Mouse (Mus musculus) liver, embryonic 14.5 days (tissue): ENCODE data around the gene Gm17334. TPM values are rescaled to one million over a fixed set of nuclear protein-coding genes. Genes with fewer than 3 reads are reported as not detected.

Experiments
- ATAC-seq: fragments of 200-750 bp; cut with Nextera tagmentation; 2 replicates; pipeline ENCODE4 v1.8.0; 2017; ENCODE audit warnings: moderate number of reproducible peaks, mild to moderate bottlenecking, moderate library complexity; ENCODE audit not compliant: insufficient read depth
- DNase-seq, 3 experiments: peaks; one replicate each; pipeline ENCODE4 v3.0.0-alpha.2; 2012 to 2013; ENCODE audit warnings: low read depth in 3 of 3, low spot score in 3 of 3
- H3K27ac ChIP-seq: fragments of 300-500 bp; sonication (generic); 2 replicates; pipeline ENCODE4 v1.5.1; 2014; ENCODE audit warnings: moderate library complexity, mild to moderate bottlenecking, control low read depth, inconsistent platforms
- H3K27me3 ChIP-seq: fragments of 300-500 bp; sonication (generic); 2 replicates; pipeline ENCODE4 v1.6.1; 2014; ENCODE audit warnings: mild to moderate bottlenecking, low read length, moderate library complexity; ENCODE audit not compliant: control insufficient read depth, insufficient read depth
- H3K36me3 ChIP-seq: fragments of 300-500 bp; sonication (generic); replicated peaks from 2 replicates; pipeline ENCODE4 v1.6.1; 2014; ENCODE audit warnings: low read depth; ENCODE audit not compliant: control insufficient read depth, insufficient read depth
- H3K4me1 ChIP-seq, 2 experiments: fragments of 200-500 bp in 1 of 2; fragments of 300-500 bp in 1 of 2; sonication (generic) in 1 of 2; replicated peaks; 2 replicates each; pipeline ENCODE4 v1.6.1; 2012 to 2014; ENCODE audit warnings: antibody characterized with exemption in 1 of 2, inconsistent platforms in 1 of 2, low read length in 1 of 2; ENCODE audit not compliant: control insufficient read depth in 2 of 2, insufficient read depth in 2 of 2
- H3K4me2 ChIP-seq: fragments of 300-500 bp; sonication (generic); 2 replicates; pipeline ENCODE4 v1.6.1; 2014; ENCODE audit warnings: low read depth, mild to moderate bottlenecking, control low read depth, moderate library complexity
- H3K4me3 ChIP-seq, 2 experiments: fragments of 200-500 bp in 1 of 2; fragments of 300-500 bp in 1 of 2; sonication (generic) in 1 of 2; 2 replicates each; pipeline ENCODE4 v1.5.1; 2012 to 2014; ENCODE audit warnings: low read depth in 2 of 2, low read length in 2 of 2, mild to moderate bottlenecking in 2 of 2, control low read depth in 1 of 2, inconsistent platforms in 1 of 2, moderate library complexity in 1 of 2; ENCODE audit not compliant: insufficient read depth in 1 of 2
- H3K9ac ChIP-seq: fragments of 300-500 bp; sonication (generic); replicated peaks from 2 replicates; pipeline ENCODE4 v1.6.1; 2014; ENCODE audit warnings: mild to moderate bottlenecking, control low read depth, moderate library complexity
- H3K9me3 ChIP-seq: fragments of 300-500 bp; sonication (generic); 2 replicates; pipeline ENCODE4 v1.6.1; 2016; ENCODE audit warnings: low read length, mixed read lengths; ENCODE audit not compliant: control insufficient read depth
- CTCF ChIP-seq: IDR thresholded peaks from 2 replicates; pipeline ENCODE4 v1.5.1; 2016; ENCODE audit warnings: antibody characterized with exemption, low read depth, control low read depth
- EP300 ChIP-seq: IDR thresholded peaks from 2 replicates; pipeline ENCODE4 v1.6.1; 2016; ENCODE audit warnings: antibody characterized with exemption, low read depth
- WGBS: fragments of 180-500 bp; shearing (Covaris S2); extraction: QIAGEN DNeasy Blood & Tissue Kit; methylation state at CpG from one replicate; pipeline ENCODE4 v1.1.7; 2014; ENCODE audit not compliant: insufficient replicate concordance; 5-methylcytosine and 5-hydroxymethylcytosine counted together
- polyA plus RNA-seq, 2 experiments: library from polyadenylated mRNA; depleted of rRNA in 1 of 2; stranded (reverse) in 1 of 2; unstranded in 1 of 2; fragments of >200 nt; fragmentation: Nextera tagmentation in 1 of 2; extraction: Ambion mirVana in 1 of 2; gene quantifications; 2 replicates each; pipeline versions ENCODE4 v1.2.1 to v1.2.3; 2012 to 2014

The Gm17334 gene
- polyA plus RNA-seq, 2 experiments: not detected

DNA sequence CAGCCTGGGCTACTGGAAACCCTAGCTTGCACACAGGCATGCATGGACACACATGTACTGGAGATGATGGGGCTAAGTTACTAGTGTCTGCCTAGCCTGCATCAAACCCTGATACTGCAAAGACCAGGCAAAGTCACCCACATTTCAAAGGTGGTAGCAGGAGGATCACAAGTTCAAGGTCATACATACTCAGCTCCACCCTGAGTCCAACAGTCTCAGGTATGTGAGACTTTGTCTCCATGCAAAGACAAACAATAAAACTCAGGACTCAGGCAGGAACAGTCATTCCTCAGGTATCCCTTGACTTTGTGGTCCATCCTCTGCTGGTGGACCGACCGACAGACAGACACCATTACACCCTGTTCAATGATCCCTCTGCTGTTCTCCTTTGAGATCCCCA lies 10.6 kb downstream of the Gm17334 start:
- 39% methylated on average over 2 of the region's 2 CpGs for WGBS
- ATAC-seq: no peak

GRCm38 (mm10) chr11:53761822-53762221 lies 11.2 kb downstream of the Gm17334 start:
- no peaks in the 10 kb centered on the region for H3K36me3 ChIP-seq
- no peak overlapping the region for H3K9ac ChIP-seq
- WGBS: 42% methylated on average over 2 of the region's 2 CpGs
- TF ChIP-seq EP300 (no peak), CTCF (no peak)
- H3K4me2 ChIP-seq: no peak overlapping the region
- no peaks in the 10 kb centered on the region for H3K9me3 ChIP-seq
- peaks cover 0 to 18% of the 10 kb centered on the region in 2 experiments; a peak in 3 of 4 replicates for H3K4me1 ChIP-seq
- DNase-seq (no peak), ATAC-seq (no peak)
- H3K4me3 ChIP-seq: no peak overlapping the region
- H3K27ac ChIP-seq: no peak overlapping the region
- no peaks in the 10 kb centered on the region; the same call in 1 of the 2 replicates for H3K27me3 ChIP-seq

More for the DNA sequence above, 10.6 kb downstream of the Gm17334 start:
- Histone ChIP-seq H3K4me1 (peaks cover 0 to 18% of the 10 kb centered on the region in 2 experiments; a peak in 3 of 4 replicates), H3K36me3 (no peaks in the 10 kb centered on the region), H3K9ac (no peak overlapping the region), H3K4me3 (peak overlapping the region; percentile 40 to 43; a peak in 3 of 4 replicates), H3K4me2 (peak overlapping the region; percentile 65), H3K27ac (no peak overlapping the region), H3K27me3 (no peaks in the 10 kb centered on the region; the same call in 1 of the 2 replicates), H3K9me3 (no peaks in the 10 kb centered on the region)
- DNase-seq: no peak
- TF ChIP-seq CTCF (no peak), EP300 (no peak)

GRCm38 (mm10) chr11:53761284-53761683 lies 11.7 kb downstream of the Gm17334 start:
- Histone ChIP-seq H3K4me1 (peaks cover 0 to 18% of the 10 kb centered on the region in 2 experiments; a peak in 3 of 4 replicates), H3K9me3 (no peaks in the 10 kb centered on the region), H3K36me3 (no peaks in the 10 kb centered on the region), H3K27me3 (no peaks in the 10 kb centered on the region; the same call in 1 of the 2 replicates), H3K4me3 (no peak overlapping the region), H3K9ac (no peak overlapping the region), H3K27ac (no peak overlapping the region), H3K4me2 (no peak overlapping the region)
- TF ChIP-seq CTCF (no peak), EP300 (no peak)
- ATAC-seq (no peak), DNase-seq (no peak)
- 66% methylated on average over 5 of the region's 5 CpGs for WGBS

DNA sequence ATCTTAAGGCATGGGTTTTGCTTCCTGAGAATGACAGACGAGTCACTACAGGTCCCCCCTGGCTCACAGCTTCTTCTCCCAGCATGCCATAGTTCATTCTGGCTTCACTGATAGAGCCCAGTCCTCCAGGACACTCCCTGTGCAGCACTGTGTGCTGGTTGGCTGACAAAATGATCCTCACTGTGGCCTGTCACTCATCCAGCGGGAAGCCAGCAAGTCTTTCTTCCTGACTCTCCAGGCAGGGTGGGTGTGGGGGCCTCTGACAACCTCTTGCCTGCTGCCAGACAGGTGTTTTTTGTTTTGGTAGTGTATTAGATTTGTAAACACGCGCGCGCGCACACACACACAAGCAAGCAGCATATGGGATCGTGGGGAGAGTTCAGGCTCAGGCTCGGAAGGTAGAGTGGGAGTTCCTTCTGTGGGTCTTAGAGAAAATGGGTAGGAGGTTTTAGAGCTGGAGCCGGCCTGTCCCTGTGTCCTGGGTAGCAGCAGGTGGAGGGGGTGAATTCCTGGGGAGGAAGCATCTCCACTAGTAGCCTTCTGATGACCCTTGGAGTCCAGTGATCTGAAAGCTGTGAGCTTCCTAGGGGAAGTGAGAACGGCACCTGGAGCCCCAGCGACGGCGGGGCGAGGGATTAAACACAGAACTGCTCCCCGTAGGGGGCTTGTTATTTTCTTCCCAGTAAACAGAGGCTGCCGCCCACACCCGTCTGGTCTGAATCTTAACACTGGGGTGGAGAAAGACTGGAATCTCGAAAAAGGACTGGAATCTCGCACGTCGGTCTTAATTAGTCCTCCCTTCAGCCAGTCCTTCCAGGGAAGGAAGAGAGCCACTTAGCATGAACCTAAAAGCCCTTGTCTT lies 13.2 kb downstream of the Gm17334 start:
- Histone ChIP-seq H3K4me3 (no peak overlapping the region), H3K9ac (no peak overlapping the region), H3K9me3 (no peaks in the 10 kb centered on the region), H3K27me3 (no peaks in the 10 kb centered on the region; the same call in 1 of the 2 replicates), H3K4me1 (peaks cover 0 to 18% of the 10 kb centered on the region in 2 experiments; a peak in 3 of 4 replicates), H3K4me2 (no peak overlapping the region), H3K36me3 (no peaks in the 10 kb centered on the region), H3K27ac (no peak overlapping the region)
- no peak for DNase-seq
- TF ChIP-seq CTCF (no peak), EP300 (no peak)
- 52% methylated on average over 22 of the region's 22 CpGs for WGBS
- ATAC-seq: no peak

- DNase-seq (no peak), ATAC-seq (no peak)
- TF ChIP-seq EP300 (no peak), CTCF (peak; percentile 40; the same call in 1 of the 2 replicates)
- no peak overlapping the region for H3K4me2 ChIP-seq
- peaks cover 0 to 13% of the 10 kb centered on the region in 2 experiments; a peak in 2 of 4 replicates for H3K4me1 ChIP-seq
- H3K4me3 ChIP-seq: no peak overlapping the region
- no peak overlapping the region for H3K9ac ChIP-seq
- no peaks in the 10 kb centered on the region for H3K36me3 ChIP-seq
- 42% methylated on average over 6 of the region's 6 CpGs for WGBS
- no peaks in the 10 kb centered on the region for H3K9me3 ChIP-seq
- no peak overlapping the region for H3K27ac ChIP-seq
- H3K27me3 ChIP-seq: no peaks in the 10 kb centered on the region
Observed at GRCm38 (mm10) chr11:53758791-53759351, 14.1 kb downstream of the Gm17334 start.
